Mouse (Mus musculus): ENCODE results near the gene Ppp1r2.

DNA sequence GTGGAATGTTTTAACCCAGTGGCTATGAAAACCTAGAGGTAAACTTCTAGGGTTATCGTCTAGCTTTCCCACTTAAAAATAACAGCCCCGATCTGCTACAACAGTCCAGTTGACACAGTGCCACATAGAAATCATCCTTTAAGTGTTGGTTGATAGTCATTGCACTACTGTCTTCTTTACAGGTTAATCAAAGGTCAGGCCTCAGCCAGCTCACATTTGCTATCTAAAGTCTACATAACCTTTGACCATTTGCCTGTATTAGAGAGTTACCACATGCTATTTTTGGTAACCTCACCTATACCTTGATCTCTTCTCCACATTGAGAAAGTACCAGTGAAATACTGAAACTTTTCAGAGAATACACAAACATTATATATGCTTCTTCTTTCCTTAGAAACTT, 73.4 kb downstream of the Ppp1r2 start:
- TF ChIP-seq CTCF (IDR thresholded peaks at IDR 0.05; ENCODE audit: low read depth) (no peak), EP300 (IDR thresholded peaks at IDR 0.05; ENCODE audit: low read depth) (peak; percentile 26; the same call in 1 of the 2 replicates)

All from liver, postnatal 0 days (tissue).